Mouse (Mus musculus) testis, adult 2 months (tissue): ENCODE results near the gene Gm20479.

Experiments
- CTCF ChIP-seq: fragments of 200-500 bp; IDR thresholded peaks from 2 replicates; pipeline ENCODE4 v1.5.1; 2012; ENCODE audit warnings: low read depth, mild to moderate bottlenecking, inconsistent platforms, low read length, moderate library complexity; ENCODE audit not compliant: control insufficient read depth, insufficient read depth, insufficient replicate concordance
- POLR2A ChIP-seq: fragments of 200-500 bp; IDR thresholded peaks from 2 replicates; pipeline ENCODE4 v1.6.1; 2012; ENCODE audit warnings: low read depth, mild to moderate bottlenecking, inconsistent platforms, low read length, moderate library complexity; ENCODE audit not compliant: control insufficient read depth

DNA sequence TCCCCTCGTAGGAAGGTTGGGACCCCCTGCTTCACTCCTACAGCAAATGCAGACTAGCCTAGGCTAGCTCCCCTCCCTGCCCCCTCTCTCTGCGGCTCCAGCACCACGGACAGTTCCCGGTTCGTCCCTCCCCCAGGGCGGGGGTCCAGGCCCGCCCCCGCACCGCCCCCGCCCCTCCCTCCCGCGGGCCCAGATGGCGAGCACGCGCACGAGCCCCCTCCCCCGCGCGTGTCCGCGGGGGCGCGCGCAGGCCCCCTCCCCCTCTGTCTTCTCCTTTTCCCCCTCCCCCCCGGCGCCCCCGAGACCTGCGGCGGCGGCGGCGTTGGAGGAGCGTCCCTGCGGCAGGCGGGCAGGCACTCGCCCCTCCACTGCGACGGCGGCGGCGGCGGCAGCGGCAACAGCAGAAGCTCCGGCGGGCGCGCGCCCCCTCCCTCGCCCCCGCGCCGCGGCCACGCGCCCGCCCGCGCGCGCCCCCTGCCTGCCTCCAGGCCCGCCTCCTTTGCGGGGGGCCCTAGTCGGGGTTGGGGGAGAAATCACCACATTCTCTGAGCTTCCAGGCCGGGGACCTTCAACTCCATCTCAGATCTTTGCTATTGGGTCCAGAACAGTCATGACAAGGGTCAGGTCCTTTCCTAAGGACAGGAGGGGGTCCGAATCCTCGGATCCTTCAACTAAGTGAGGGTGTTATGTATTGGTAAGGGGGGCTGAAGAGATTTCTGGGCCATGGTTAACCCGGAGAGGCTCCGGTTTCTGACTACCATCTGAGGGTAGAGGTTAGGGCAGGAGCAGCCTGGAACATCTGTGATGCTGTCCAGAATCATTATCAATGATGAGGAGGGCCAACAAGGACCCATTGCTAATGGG, 39.2 kb upstream of the Gm20479 start:
- TF ChIP-seq POLR2A: no peak
- no peak for TF ChIP-seq CTCF
